Mouse (Mus musculus): ENCODE measurements around the gene Iqck.

Iqck gene

GRCm38 (mm10) chr7:118855171-118855876, at the start of gene Iqck:
Gene Iqck, plus strand, starts transcription at chr7:118855752.
- peak; percentile 56 for DNase-seq (ENCODE audit: extremely low spot score, low read depth, low spot score)

DNA sequence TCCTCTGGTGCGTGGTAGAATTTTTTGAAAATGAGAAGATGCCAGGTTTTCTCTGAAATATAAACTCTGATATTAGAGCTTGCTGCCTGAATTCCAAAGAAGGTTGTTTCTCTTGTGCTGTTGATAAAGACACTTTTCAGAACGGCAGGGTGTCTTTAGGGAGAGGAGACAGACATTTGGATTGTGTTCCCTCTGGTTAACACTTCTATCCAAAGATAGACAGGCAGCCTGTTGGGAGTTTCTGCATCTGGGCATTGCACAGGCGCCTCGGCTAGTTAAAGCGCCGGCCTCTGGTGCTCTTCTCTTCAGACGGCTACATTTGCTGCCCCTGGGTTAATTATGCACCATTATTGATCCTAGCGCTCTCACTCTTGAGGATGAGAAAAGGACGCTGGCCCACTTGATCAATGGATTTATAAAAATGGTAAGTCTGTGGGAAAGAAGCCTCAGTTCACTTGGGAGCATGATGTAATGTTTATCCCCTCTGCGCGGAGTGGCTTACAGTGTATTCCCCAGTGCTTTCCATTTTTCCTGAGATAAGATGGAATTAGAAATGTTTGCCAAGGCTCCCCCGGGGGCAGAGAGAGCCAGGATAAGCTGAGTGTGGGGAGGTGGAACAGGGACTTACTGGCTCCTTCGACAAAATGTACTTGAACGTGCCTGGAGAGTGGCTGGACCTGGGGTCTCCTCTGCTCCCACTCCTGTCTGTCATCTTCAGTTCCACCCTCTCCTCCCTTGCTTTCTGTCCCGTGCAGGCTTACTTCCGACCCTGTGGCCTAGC, 48.7 kb upstream of the Iqck start:
- DNase-seq (ENCODE audit: extremely low spot score, low read depth, low spot score): no peak

DNA sequence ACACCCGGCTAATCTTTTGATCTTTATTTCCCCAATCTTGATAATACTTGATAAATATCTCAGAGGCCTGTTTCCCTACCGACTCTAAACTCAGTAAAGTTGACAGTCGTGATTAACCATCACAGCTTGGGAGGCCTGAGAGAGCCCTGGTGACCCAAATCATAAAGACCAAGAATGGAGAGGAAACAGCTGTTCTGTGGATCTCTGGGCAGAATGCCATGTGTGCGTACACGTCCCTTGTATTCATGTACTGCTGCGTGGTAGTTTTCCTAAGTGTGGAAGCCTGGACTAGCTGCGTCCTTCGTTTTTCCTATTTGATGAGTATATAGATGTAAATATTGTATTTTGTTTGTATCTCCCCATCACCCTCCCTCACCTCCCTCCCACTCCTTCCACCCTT, 47.7 kb upstream of the Iqck start:
- DNase-seq (ENCODE audit: extremely low spot score, low read depth, low spot score): no peak

GRCm38 (mm10) chr7:118811407-118812106, 44.0 kb upstream of the Iqck start:
- no peak for DNase-seq (ENCODE audit: extremely low spot score, low read depth, low spot score)

GRCm38 (mm10) chr7:118813592-118813991, 42.0 kb upstream of the Iqck start:
- DNase-seq (ENCODE audit: extremely low spot score, low read depth, low spot score): no peak

- no peak for DNase-seq (ENCODE audit: extremely low spot score, low read depth, low spot score)
Measured at GRCm38 (mm10) chr7:118816275-118816674, 39.3 kb upstream of the Iqck start.

DNA sequence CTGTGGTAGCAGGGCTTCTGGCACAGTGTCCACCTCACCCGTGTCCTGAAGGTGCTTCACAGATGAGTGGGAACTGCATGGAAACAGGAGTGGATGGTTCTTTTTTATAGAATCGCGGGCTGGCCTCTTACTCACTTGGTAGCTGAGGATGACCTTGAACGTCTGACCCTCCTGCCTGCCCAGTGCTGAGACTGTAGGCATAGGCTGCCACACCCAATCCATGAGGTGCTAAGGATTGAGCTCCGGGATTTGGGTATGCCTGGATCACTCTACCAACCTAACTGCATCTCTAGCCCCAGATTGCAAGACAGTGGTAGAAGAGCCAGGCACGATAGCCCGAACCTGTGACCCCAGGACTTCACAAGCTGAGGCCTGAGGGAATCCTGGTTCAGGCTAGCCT, 37.8 kb upstream of the Iqck start:
- DNase-seq (ENCODE audit: extremely low spot score, low read depth, low spot score): no peak

DNA sequence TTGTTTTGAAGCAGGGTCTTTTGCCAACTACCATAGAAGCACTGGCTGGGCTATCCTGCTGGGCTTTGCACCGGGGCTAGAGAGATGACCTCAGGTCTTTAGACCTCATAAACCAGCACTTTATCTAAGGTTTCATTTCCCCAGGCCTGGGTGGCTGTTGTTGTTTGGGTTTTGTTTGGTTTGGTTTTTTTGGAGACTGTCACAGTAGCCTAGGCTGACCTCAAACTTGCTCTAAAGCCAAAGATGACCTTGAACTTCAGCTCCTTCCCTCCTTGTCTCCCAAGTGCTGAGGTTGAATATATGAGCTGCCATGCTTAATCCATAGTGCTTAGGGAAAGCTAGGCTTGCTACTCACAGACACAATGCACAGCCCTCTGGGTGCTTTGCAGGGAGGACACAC, 35.9 kb upstream of the Iqck start:
- DNase-seq (ENCODE audit: extremely low spot score, low read depth, low spot score): no peak

- no peak for DNase-seq (ENCODE audit: extremely low spot score, low read depth, low spot score)
Measured at GRCm38 (mm10) chr7:118821356-118821755, 34.2 kb upstream of the Iqck start.

DNA sequence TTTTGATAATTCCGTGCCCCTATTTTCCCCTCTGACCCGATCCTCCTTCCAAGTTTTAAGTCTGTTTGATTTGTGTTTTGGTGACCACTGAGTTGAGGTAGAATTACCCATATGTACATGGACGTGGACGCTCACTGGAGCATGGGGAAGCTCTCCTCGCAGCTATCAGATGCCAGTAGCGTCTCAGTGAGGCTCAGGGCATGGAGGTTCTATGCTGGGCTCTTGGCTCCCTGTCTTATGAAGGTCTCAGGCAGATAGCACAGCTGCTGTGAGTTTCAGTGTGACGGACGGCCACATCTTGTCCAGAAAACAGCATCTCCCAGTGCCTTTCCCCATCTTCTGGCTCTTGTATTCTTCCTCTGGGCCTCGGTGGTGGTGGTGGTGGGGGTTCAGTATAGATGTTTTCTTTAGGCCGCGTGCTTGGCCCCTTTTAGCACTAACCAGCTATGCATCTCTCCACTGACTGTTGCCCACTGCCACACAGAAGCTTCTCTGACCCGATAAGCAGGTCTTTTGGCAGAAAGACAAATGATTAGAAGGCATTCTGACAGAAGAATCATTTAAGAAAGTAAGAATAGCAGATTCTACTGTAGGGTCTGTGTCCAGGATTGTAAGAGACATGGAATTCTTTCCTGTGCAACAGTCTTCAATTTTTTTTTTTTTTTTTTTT, 33.5 kb upstream of the Iqck start:
- DNase-seq (ENCODE audit: extremely low spot score, low read depth, low spot score): no peak

DNA sequence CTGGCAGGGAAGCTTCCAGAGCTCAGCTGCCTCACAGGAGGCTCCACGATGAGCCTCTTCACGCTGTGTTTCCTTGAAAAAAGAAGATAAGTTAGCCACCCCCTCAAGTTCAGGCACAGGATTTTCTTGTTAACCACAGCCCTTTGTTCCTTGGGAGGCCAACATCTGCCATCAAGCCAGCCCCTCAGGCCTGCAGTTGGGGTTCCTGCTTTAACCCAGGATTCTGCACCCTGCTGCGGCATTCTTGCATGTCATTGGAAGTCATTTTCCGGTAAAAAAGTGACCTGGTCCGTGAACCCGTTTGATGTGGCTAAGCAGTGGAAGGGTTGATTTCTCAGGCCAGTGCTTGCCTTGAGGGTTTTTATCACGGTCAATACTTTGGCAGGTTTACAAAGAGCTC, 31.1 kb upstream of the Iqck start:
- DNase-seq (ENCODE audit: extremely low spot score, low read depth, low spot score): no peak

GRCm38 (mm10) chr7:118827975-118828416, 27.6 kb upstream of the Iqck start:
- no peak for DNase-seq (ENCODE audit: extremely low spot score, low read depth, low spot score)

GRCm38 (mm10) chr7:118837901-118838300, 17.7 kb upstream of the Iqck start:
- DNase-seq (ENCODE audit: extremely low spot score, low read depth, low spot score): no peak

- DNase-seq (ENCODE audit: extremely low spot score, low read depth, low spot score): no peak
Measured at GRCm38 (mm10) chr7:118841030-118841745, 14.4 kb upstream of the Iqck start.

DNA sequence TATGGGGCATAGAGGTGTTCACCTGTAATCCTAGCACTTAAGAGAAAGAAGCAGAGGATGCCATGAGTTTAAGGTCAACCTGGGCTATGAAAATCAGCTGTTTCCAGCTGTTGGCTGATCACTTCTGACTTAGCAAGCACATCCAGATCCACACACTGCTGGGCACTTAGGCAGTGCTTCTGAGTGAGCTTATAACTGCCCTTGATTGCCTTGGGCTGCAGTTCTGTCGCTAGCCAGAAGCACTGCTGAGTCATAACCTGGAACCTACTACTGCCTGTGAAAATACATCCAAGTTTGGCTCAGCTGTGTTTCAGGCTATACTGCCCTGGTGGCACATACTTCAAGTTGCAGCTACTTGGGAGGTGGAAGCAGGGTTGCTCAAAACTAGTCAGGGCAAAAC, 13.8 kb upstream of the Iqck start:
- DNase-seq (ENCODE audit: extremely low spot score, low read depth, low spot score): no peak

- DNase-seq (ENCODE audit: extremely low spot score, low read depth, low spot score): no peak
Measured at GRCm38 (mm10) chr7:118842938-118843337, 12.6 kb upstream of the Iqck start.

- no peak for DNase-seq (ENCODE audit: extremely low spot score, low read depth, low spot score)
Measured at GRCm38 (mm10) chr7:118845141-118845540, 10.4 kb upstream of the Iqck start.

GRCm38 (mm10) chr7:118846329-118846728, 9.2 kb upstream of the Iqck start:
- DNase-seq (ENCODE audit: extremely low spot score, low read depth, low spot score): no peak

DNA sequence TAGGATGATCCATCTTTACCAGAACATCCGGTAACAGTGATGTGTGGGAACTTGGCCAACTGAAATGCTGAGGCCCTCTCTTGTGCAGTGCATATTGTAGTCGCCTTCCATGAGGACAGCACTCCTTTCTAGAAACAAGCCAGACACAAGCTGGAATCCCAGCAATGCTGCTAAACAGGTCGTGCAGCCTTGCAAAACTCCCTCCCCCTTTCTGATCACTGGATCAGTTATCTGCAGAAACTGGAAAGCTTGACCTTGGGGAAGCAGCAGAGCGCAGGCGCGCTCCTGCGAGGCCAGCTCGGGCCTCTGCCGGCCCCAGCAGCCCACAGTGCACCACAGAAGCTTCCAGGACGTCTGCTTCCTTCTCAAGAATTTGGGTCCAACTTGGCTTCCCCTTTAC, 6.8 kb upstream of the Iqck start:
- DNase-seq (ENCODE audit: extremely low spot score, low read depth, low spot score): no peak

DNA sequence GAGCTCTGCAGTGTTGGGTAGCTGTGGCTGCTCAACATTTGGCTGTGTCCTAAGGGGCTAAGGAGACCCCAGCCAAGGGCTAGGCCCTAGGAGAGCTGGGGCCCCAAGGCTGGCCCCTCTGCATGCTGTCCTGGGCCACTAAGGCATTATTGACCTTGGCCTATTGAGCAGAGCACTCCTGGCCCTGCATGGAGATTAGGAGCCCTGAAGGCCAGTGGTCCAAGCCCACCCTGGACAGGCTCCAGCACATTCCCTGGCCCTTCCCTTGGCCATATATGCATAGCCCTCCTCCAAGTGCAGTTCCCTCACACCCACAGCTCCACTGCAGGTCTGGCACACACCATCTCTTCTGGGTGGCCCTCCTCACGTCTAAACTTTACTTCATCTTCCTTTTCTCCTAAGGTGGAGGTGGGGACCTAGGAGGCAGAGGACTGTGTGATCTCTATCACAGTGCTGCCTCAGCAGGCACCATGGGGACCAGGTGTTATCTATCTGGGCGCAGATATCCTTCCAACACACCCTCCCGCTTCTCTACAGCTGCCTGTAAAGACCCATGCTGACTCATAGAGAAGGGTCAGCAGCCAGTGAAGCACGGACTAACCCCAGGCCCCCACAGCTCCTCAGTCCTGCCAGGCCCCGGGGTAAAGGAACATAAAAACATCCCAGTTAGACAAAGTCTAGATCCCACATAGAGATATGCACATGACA, 5.9 kb upstream of the Iqck start:
- DNase-seq (ENCODE audit: extremely low spot score, low read depth, low spot score): no peak

All from hindlimb bud, embryonic 11.5 days (tissue).